Mouse (Mus musculus) 3T3-L1 (cell line): Measurements from ENCODE around the gene Usp12.
A peak's percentile ranks its signal among the peaks of the same experiment; 100 is the strongest.

ENCODE experiments used
- DNase-seq: peaks from one replicate; pipeline ENCODE4 v3.0.0-alpha.2; 2015; ENCODE audit warnings: low read depth, low spot score

Usp12 gene

DNA sequence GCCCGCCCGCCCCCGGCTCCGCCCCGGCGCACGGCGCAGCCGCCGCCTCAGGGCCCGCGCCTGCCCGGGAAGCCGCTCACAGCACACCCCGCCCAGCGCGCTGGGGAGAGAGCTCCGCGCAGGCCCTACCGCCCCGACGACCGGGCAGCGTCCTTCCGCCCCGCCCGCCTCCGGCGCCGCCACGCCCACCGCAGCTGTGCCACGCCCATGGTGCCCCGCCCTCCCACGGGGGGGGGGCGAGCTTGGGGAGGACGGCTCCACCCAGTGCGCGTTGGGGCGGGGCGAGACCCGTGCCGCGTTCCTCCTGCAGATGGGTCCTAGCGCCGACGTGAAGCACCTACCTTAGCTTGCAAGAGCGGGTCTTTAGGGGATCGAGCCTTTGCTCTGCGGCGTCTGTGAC lies at the start of gene Usp12:
Gene Usp12, minus strand, starts transcription at position 154 of the 400 bp plus-strand sequence.
- DNase-seq: peak; percentile 91

DNA sequence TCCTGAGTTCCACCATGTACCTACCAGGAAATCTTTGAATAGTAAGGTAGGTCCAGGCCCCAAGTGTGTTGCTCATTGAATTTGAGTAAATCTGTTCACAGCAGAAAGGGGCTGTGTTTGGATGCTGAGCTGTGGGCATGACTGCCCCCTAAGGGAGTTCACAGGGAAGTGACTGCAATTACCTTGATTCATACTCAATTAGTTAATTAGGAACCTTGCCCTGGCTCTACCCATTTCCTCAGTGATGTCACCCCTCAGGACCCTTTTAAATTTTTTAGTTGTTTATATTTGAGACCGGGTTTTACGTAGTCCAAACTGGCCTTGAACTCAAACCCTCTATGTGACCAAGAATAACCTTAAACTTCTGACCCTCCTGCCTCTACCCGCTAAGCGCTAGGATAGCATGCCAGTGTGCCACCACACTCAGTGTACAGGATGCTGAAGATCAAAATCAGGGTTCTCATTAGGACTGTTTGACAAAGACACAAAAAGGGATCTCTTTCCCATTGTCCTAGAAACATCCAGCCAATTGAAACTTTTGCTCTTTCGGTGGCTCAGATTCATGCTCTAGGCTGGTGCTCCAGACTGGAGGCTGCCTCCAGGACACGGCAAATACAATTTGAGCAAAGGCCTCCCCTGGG lies 49.6 kb upstream of the Usp12 start:
- no peak for DNase-seq

DNA sequence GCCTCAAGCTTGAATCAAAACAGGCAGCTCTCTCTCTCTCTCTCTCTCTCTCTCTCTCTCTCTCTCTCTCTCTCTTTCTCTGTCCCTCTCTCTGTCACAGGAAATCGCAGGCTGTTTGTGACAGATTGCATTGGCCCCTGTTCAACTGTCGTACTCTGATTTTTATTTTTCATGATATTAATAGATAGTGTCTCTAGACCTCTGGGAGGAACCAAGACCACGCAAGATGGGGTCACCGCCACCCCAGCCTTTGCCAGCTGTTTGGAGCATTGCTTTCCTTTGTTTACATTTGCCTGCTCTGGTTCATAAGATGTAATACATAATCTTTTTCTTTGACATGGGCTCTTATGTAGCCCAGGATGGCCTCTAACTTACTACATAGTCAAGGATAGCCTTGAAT lies 47.2 kb upstream of the Usp12 start:
- DNase-seq: no peak

DNA sequence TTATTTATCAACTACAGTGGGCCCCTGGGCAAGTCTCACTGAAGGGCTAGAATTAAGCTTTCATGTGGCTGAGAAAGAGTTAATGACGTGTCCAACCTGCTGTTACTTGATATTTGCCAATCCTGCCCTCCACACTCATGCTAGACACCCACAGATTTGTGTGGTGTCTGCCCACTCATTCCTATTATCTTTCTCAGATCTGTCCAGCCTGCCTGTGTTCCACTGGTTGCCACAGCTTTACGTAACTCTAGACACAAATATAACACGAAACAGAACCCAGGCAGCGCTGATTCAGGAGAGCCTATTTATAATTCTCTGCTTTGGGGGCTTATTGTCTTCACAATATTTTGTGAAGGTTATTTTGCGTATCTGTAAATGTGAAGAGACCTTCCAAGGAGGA lies 46.5 kb upstream of the Usp12 start:
- DNase-seq: no peak

DNA sequence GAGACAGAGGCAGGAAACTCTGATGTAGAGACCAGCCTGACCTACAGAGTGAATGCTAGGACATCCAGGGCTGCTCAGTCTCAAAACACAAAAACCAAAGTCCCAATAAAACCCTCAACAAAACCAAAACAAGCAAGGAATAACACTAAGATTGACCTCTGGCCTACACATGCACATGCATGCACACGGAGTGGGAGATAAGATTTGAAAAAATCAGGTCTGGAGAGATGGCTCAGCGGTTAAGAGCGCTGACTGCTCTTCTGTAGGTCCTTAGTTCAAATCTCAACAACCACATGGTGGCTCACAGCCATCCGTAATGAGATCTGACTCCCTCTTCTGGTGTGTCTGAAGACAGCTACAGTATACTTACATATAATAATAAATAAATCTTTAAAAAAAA lies 45.6 kb upstream of the Usp12 start:
- no peak for DNase-seq

DNA sequence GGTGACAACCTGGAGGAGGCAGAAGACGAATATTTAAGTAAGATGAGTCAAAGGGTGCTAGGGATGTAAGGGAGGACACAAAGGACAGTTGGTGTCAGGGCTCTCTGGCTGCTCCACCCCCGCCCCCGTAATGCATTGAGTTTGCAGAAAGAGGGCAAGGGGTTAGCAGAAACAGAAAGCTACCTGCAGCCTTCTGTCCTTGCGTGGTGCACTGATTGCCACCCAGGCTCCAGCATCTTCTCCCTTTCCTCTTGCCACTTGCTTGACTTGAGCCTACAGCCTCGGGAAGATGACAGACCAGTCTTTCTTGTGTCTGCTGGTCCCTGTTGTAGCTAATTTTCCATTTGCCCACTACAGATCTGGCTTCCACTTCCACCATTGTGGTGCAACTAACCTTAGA lies 45.0 kb upstream of the Usp12 start:
- no peak for DNase-seq

DNA sequence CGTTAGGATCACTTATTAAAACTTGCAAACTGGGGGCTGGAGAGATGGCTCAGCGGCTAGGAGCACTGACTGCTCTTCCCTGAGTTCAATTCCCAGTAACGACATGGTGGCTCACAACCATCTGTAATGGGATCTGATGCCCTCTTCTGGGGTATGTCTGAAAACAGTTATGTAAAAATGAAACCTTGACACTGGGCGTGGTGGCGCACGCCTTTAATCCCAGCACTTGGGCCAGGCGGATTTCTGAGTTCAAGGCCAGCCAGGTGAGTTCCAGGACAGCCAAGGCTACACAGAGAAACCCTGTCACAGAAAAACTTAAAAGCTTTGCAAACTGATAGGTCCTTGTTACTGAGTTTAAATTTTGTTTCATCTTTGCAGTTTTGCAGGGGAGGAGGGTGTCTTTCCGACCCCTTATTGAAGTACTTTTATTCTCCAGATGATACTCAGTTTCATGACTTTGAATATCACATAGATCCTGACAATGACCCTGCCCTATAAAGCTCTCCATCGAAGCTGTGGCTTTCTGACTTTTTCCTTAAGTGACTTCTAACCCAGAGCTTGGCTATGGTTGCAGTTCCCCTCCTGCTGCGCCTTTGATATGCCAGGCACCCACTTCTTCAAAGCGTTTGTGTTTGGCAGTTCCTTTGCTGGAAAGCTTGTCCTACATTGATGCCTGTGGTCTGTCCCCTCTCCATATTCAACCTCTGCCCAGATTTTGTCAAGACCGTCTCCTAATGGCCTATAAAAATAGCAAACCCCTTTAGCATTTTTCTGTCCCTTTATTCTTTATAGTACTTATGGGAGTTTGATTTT lies 44.2 kb upstream of the Usp12 start:
- DNase-seq: no peak

DNA sequence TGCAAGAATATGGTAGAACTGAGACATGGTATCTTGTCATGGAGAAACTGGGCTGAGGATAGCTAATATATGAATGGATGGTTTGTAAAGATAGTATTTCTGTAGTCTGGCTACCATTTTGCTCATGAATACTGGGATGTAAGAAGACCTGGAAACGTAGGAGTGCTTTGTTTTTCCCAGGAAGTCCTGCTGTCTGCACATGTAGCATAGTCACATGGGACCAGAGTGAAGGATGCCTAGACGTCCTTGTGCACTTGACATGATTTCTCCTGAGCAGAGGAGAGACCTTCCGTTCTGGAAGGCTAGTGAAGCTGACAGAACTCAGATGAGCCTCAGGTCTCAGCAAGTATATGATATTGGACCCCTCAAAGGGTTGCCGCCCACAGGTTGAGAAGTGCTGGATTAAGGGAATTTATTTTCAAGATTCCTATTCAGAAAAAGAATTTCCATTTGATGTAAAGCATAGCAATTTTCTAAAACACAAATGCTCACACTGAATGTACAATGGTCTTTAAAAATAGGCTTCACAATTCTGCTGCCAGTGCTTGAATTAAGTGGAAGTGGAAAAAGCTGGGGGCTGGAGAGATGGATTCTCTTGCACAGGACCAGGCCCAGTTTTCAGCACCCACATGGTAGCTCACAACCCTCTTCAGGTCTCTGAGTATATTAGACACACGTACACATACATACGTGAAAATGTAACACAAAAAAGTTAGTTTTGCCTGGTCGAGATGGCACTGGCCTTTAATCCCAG lies 43.3 kb upstream of the Usp12 start:
- DNase-seq: no peak

DNA sequence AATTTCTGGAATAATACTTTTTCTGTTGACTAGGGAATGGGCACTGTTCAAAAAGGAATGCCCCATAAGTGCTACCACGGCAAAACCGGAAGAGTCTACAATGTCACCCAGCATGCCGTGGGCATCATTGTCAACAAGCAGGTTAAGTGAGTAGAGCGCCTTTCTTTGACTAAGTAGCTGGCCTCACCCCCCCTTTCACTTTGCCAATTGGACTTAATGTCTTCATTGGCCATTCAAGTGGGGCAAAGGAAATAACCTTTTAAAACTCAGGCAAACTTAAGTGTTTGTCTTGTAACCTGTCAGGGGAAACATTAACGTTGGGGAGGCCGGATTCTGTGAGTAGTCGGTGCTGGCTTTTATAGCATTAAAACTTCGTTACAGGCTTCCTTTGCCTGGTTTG lies 40.2 kb upstream of the Usp12 start:
- DNase-seq: no peak

DNA sequence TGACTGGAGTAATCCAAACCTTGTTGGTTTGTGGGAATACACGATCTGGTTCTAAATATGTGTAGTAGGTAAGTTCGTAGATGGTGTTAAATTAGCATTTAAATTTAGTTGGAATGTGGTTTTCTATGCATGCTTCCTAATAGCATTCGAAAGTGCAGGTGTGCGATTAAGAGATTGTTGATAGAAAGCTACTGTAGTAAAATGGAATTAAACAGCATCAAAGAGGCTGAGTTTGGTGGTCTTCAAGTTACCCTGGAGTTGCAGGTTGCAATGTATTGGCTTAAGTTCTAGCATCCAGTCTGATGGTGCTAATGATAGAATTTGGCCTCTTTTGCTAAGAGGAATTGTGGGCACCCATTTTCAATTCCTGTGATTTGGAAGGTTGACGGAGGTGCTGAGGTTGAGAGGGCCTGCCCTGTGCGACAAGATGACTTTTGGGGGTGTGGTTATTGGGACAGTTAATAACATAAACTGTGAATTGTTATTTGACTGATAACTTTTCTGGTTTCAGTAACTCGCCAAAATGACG lies 38.9 kb upstream of the Usp12 start:
- no peak for DNase-seq

DNA sequence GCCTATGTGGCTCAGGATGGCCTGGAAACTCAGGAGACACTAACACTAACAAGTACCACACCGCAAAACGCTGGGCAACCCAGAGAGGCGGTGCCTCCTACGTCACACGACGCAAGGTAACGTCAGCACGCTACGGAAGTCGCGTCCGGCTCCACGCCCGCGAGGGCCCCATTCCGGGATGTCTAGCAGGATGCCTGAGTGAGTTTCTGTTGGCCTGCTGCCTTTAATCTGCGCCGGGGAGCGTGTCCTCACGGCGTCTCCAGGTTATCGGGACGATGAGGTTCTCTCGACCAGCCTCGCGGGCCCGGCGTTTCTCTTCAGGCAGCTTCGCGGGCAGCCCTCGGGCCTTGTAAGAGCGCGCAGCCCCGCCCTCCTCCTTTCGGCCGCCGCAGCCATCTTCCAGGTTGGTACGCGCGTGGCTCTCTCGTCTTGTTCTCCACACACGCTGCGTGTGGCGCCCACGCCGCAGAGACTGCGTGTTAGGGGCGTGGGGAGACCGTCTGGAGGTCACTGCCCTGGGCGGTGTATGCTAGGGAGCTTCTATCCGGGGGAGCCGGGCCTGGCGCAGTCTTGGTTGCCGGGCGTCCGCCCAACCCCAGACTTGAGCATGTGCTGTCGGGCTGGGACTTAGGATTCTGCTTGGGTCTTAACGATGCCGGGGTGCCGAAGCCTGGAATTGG lies 38.1 kb upstream of the Usp12 start, which contains the start of gene Rpl21:
Gene Rpl21, plus strand, starts transcription at position 122 of the 680 bp plus-strand sequence.
- DNase-seq: peak; percentile 94

DNA sequence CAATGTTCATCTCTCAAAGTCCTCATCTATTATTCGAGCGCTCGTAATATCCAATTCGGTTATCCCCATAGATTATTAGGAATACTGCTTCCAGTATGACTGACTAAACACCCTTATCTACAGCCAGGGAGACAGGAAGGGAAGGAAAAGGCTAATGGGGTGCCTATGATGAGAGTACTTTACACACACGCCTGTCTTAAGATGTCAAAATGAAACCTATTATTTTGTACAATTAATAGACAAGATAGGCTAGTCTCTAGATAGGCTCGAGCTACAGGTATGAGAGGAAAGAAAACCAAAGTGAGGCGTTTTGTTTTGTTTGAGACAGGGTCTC lies 37.6 kb upstream of the Usp12 start:
- DNase-seq: no peak

DNA sequence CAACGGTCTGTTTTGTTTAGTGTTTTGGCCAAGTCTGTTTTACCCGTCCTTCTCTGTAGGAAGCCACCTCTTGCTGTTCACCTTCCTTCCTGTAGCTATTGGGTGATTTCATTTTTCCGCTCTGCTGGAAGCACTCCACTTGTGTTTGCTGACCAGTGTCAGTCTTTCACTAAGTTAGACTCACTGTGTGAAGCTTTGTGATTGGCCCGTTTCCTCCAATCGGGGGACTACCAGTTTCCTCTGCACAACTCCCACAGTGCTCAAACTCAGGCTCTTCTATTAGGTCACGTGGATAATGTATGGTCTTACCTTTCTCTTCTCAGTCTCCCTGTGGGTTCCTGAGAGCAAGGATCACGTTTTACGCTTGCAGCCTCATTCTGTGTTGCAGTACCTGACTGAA lies 34.7 kb upstream of the Usp12 start:
- no peak for DNase-seq

DNA sequence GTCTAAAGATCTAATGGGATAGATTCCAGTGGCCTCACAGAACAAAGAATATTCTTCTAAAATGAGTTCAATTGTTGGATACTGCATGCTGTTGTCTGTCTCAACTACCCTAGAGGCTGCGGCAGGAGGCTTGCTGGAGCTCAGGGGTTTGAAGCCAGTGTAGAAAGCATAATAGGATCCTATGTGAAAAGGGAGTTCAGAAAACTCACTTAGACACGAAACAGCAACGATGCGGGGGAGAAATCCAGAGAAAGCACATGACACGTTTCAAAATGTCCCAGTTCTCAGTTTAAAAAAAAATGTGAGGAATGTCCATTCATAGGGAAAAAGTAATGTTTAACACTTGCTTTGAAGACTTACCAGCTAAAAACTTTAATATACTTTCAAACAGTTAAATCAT lies 28.2 kb upstream of the Usp12 start:
- DNase-seq: no peak

DNA sequence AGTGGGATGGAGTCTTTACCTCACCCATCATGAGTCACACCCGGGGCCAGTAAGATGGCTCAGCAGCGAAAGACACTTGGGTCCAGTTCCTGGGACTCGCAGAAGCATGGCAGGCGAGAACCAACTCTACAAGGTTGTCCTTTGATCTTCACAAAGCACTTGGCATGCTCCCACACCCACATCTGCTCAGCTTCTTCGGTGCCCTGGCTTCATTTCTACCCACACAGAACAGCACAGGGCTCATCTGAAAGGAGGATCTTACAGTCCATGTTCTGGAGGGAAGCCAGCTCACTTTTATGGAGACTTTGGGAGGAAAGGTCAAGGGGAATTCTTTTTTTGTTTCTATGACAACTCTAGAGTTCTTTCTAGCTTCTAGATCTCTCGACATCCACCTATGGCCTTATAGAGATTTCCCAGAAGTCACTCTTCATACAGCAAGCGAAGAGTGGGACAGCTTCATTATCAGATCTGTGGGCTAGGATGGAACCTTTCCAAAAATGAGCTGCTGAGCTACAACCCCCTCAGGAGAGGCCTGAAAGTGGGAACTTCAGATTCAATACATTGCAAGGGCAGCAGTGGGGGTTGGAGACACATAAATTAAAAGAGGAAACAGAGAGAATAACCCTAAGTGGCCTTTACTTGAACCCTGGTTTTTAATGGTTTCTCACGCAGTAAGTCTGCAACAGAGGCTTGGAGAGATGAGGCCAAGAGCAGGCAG lies 24.3 kb upstream of the Usp12 start:
- peak; percentile 42 for DNase-seq

DNA sequence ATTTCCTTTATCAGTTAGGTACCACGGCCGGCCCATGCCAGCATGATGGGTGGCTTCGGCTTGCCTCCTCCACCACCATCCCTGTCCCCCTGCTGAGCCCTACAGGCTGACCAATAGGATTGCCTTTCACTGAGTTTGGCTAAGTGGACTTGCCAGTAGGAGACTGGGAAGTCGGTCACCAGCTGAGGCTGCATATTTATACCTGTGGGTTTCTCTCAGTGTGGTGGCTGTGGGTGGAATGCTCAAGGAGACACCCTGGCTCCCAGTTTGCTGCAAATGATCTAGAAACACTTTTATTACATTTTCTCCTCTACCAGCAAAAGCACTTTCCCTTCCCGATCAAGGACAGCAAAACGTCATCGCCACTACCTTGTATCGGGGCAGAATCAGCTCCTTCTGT lies 22.8 kb upstream of the Usp12 start:
- DNase-seq: no peak

DNA sequence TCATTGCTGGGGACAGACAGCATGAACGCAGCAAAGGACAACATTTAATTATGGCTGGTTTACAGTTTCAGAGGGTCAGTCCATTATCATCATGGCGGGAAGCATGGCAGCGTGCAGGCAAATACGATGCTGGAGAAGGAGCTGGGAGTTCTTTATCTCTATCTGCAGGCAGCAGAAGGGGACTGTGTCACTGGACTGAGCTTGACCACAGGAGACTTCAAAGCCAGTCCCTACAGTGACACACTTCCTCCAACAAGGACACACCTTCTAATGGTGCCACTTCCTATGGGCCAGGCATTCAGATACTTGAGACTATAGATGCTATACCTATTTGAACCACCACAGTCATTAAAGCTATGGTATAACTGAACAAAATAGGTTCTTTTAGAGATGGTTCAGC lies 20.6 kb upstream of the Usp12 start:
- DNase-seq: no peak

DNA sequence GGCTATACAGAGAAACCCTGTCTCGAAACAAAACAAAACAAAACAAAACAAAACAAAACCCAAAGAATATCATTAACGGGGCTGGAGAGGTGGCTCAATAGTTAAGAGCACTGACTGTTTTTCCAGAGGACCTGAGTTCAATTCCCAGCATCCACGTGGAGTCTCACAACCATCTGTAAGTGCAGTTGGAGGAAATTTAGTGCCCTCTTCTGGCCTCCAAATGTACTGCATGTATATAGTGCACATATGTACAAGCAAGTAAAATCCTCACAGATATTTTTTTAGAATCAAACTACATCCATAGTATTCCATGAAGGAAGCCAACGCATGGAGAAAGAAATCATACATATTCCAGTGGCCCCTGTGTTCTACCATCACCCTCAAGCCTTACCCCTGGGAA lies 18.6 kb upstream of the Usp12 start:
- no peak for DNase-seq

DNA sequence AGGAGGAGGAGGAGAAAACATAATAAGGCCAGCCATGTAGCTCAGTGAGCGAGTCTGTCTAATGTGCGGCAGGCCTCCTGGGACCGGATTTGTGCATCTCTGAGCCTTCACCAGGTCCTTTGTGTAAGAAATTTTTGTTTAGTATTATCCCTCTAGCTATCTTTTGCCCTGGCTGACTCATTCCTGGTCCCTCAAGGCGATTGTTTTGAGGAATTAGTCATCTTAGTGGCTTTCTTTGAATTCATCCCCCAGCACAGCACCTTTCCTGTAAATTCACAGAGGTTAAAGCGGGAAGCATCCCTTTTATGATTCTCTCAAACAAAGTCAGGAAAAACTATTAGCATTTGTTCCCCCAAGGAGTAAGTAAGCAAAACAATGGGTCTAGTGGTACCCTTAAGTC lies 18.1 kb upstream of the Usp12 start:
- peak; percentile 63 for DNase-seq

DNA sequence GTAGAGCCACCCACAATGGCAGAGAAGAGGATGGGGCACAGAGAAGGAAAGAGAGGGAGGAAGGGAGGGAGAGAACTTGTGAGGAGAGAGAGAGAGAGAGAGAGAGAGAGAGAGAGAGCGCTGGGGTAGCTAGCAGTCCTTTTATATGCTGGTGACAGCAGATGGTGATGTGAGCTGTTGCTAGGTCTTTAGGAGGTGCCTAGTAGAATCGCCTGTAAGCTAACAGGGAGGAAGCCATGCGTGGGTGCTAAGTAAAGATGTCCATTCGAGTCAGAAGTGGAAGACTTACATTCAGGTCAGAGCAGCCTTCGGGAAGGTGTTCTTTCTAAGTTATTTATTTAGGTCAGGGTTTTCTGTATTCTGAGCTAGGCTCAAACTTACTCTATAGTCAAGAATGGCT lies 15.1 kb upstream of the Usp12 start:
- no peak for DNase-seq

DNA sequence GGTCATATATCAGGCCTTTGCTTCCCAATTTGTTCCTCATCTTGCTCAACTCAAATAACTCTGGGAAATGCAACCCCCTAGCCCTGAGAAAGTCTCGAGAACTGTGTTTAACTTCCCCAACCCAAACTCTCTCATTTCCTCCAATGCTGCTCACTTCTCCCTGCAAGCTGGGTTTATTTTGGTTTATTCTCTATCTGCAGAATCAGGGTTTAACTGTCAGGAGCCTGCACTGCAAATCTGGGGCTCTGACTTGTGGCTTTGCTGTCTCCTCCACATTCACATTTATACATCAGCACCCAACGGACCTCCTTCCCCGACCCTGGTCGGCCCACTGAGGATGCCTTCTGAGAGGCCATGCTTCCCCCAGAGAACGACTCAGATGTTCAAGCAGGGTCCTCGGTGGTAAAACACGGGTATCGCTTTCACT lies 11.2 kb upstream of the Usp12 start:
- DNase-seq: no peak
